Mouse (Mus musculus): ENCODE data around the gene Adamts9. TPM values are rescaled to one million over a fixed set of nuclear protein-coding genes. Genes with fewer than 3 reads are reported as not detected.

Gene Adamts9
- 5.7 and 7.1 TPM in 2 replicates for polyA plus RNA-seq (2015; fragmentation: Nextera tagmentation; extraction: Ambion mirVana)

DNA sequence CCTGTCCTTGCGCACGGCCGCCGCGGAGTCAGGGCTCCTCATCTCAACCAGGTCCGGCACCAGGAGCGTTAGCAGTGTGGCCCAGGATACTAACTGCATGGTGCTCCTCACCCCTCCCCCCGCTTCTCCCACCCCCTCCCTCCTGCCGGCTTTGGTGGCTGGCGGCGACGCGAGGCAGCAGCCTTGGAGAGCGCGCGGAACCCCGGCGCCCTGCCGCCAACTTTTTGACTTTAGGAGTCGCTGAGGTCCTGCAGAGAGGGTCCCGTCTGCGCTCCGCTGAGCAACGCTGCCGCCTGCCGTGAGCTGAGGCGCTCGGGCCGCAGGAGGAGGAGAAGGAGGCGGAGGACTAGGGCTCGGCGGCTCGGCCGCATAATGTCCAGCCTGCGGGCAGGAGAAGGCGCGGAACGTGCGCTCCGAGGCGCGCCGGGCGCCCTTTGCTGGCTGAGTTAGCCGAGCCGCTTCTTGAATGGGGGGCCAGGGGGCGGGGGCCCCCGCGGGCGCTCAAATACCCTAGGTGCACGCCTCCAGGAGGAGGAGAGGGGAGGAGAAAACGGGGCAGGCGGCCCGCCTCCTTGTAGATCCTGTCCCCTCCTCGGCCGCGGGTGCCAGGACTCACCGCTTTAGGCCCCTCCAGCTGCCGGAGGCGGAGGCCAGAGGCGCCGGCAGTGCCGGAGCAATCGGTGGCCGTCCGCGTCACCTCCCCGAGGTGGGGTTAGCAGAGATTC lies at the start of gene Adamts9:
Gene Adamts9 (minus strand): TSS at position 436 of the 725 bp plus-strand sequence.

DNA sequence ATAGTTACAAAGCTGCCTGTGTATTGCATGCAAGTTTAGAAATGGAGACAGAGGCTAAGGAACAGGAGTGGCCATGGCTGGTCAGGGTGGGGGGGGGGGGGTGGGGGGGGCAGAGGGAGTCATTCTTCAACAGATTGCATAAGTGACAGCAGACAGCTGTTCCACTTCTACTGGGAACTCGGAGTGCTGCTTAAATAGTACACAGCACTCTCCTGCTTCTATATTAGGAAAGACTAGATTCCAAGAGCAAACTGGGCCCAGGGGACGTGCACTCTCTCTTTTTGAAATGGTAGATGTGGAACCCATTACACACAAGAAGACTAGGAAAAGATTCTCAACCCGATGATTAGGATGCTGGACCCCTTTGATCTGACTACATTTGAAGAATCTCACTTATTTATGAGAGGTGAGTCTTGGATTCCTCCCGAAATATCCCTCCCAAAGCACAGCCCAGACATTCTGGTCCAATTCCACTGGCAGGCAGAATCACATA lies 74.2 kb downstream of the Adamts9 start, which contains the start of gene Gm15737:
Gene Gm15737 (plus strand): TSS at position 269 of the 493 bp plus-strand sequence.

DNA sequence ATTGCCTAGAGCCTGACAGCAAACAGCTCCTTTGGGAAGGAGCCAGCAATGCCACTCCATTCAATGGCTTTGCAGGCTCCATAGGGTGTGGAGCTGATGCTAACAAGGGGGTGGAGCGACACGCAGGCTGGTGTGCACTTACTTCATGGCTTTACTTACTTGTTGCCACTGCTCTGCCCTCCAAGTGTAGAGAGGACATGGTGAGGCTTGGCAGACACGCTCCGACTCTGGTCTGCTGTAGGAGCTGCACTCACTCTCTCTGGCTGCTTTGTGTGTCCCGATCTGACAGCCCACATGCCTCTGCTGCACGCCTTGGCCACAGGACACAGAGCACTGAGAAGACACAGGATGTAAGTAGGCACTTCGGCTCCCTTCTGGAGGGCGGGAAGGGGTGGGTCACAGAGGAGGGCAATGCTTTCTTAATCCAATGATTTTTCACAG lies 127.0 kb downstream of the Adamts9 start, which contains the start of gene A730049H05Rik:
Gene A730049H05Rik (plus strand): TSS at position 168 of the 441 bp plus-strand sequence.

Other genes starting within 250 kb of the Adamts9 start
- gene Prickle2, start 237.3 kb downstream of the Adamts9 start, polyA plus RNA-seq (2015; fragmentation: Nextera tagmentation; extraction: Ambion mirVana), result 7.4 and 8.2 TPM in 2 replicates
- 0.45 and 0.65 TPM in 2 replicates for gene A730049H05Rik, start 127.0 kb downstream of the Adamts9 start, polyA plus RNA-seq (2015; fragmentation: Nextera tagmentation; extraction: Ambion mirVana)
- gene Gm15737, start 74.1 kb downstream of the Adamts9 start, polyA plus RNA-seq (2015; fragmentation: Nextera tagmentation; extraction: Ambion mirVana), result 0.16 and 0.24 TPM in 2 replicates

All from urinary bladder, postnatal 0 days (tissue).